Mouse (Mus musculus) layer of hippocampus, adult 2 months (tissue): Measurements from ENCODE around the gene Misp. TPM values are rescaled to one million over a fixed set of nuclear protein-coding genes. Genes with fewer than 3 reads are reported as not detected.

Experiments
- DNase-seq, 2 experiments: peaks; one replicate each; pipeline ENCODE4 v3.0.0; 2022; ENCODE audit warnings: low spot score in 2 of 2
- H3K27ac ChIP-seq: fragments of 200-600 bp; 2 replicates; pipeline ENCODE4 v1.8.1; 2022
- H3K4me3 ChIP-seq: fragments of 200-600 bp; 2 replicates; pipeline ENCODE4 v1.8.1; 2022; ENCODE audit warnings: mild to moderate bottlenecking
- CTCF ChIP-seq: fragments of 200-600 bp; conservative IDR thresholded peaks from 2 replicates; pipeline ENCODE4 v1.8.1; 2022; ENCODE audit warnings: antibody characterized with exemption, mild to moderate bottlenecking, moderate library complexity
- total RNA-seq, 2 experiments: library from RNA; stranded (reverse); gene quantifications; 2 replicates each; pipeline ENCODE4 v1.2.3; 2021

Gene Misp
- total RNA-seq, 2 experiments from 2014 or later = 0.54 to 1.1 TPM

- TF ChIP-seq CTCF = peak; percentile 13; the same call in 1 of the 2 replicates
- H3K27ac ChIP-seq = peak overlapping the region; percentile 100
- peak overlapping the region; percentile 100 for H3K4me3 ChIP-seq
- no peak for DNase-seq
These were observed 34.2 kb downstream of the Misp start for GRCm38 (mm10) chr10:79854801-79855541.

GRCm38 (mm10) chr10:79855558-79856184, 34.9 kb downstream of the Misp start:
- H3K4me3 ChIP-seq = peak overlapping the region; percentile 100
- peak overlapping the region; percentile 100 for H3K27ac ChIP-seq
- DNase-seq = no peak
- no peak for TF ChIP-seq CTCF

- no peak for DNase-seq
- TF ChIP-seq CTCF = no peak
- Histone ChIP-seq H3K4me3 (peak overlapping the region; percentile 100), H3K27ac (peak overlapping the region; percentile 100)
These were observed 35.5 kb downstream of the Misp start for GRCm38 (mm10) chr10:79856280-79856679.

- no peak for DNase-seq
- peak overlapping the region; percentile 100 for H3K4me3 ChIP-seq
- TF ChIP-seq CTCF = no peak
- H3K27ac ChIP-seq = peak overlapping the region; percentile 100
These were observed 36.1 kb downstream of the Misp start for GRCm38 (mm10) chr10:79856704-79857451.

GRCm38 (mm10) chr10:79857452-79857811, 36.6 kb downstream of the Misp start:
- peak overlapping the region; percentile 100 for H3K4me3 ChIP-seq
- no peak for TF ChIP-seq CTCF
- no peak for DNase-seq
- H3K27ac ChIP-seq = peak overlapping the region; percentile 100

- Histone ChIP-seq H3K27ac (peak overlapping the region; percentile 100), H3K4me3 (peak overlapping the region; percentile 100; the same call in 1 of the 2 replicates)
- DNase-seq = no peak
- TF ChIP-seq CTCF = no peak
These were observed 37.1 kb downstream of the Misp start for GRCm38 (mm10) chr10:79857894-79858293.

- Histone ChIP-seq H3K27ac (peak overlapping the region; percentile 100), H3K4me3 (peak overlapping the region; percentile 100; the same call in 1 of the 2 replicates)
These were observed 37.8 kb downstream of the Misp start for GRCm38 (mm10) chr10:79858416-79859074.

GRCm38 (mm10) chr10:79859116-79859515, 38.3 kb downstream of the Misp start:
- no peak for DNase-seq
- TF ChIP-seq CTCF = no peak
- H3K27ac ChIP-seq = peak overlapping the region; percentile 100; the same call in 1 of the 2 replicates
- no peak overlapping the region; the same call in 1 of the 2 replicates for H3K4me3 ChIP-seq

More at GRCm38 (mm10) chr10:79858416-79859074, 37.8 kb downstream of the Misp start:
- TF ChIP-seq CTCF = no peak
- peak; percentile 75 to 82 for DNase-seq

- Histone ChIP-seq H3K27ac (no peak overlapping the region), H3K4me3 (no peak overlapping the region)
- no peak for DNase-seq
- no peak for TF ChIP-seq CTCF
These were observed 39.5 kb downstream of the Misp start for GRCm38 (mm10) chr10:79860079-79860911.

GRCm38 (mm10) chr10:79861230-79862048, 40.6 kb downstream of the Misp start:
- no peak for TF ChIP-seq CTCF
- DNase-seq = no peak
- H3K4me3 ChIP-seq = no peak overlapping the region
- H3K27ac ChIP-seq = no peak overlapping the region
